Mouse (Mus musculus) mouse trophoblast stem cell (cell line): ENCODE results near the gene Stk38.

Source experiments
- in situ Hi-C, 2 experiments: fragments of 300-500 bp; cut with MseI, MboI; formaldehyde crosslinking; loops; 2 replicates in 1 of 2; 3 replicates in 1 of 2; pipeline ENCODE4 v1.15.1; 2025

Gene Stk38

DNA sequence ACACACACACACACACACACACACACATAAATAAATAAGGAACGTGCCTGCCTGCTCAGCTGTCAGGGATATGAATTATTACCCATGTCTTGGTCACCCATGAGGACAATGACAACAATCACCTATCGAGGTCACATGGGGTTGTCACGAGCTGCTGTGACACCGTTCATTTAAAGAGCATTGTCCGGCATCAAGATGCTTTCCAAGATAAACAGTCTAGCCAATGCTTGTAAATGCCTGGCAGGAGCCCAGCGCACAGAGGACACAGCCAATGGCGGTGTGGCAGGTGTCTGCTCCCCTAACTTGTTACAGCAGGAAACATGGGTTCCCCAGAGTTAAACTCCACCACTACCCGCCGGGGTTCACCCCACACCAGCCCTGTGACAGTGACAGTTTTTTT, 79.8 kb downstream of the Stk38 start:
- in situ Hi-C loops, result no loop called here

GRCm38 (mm10) chr17:28926866-28927635, 80.7 kb downstream of the Stk38 start:
- in situ Hi-C loops, result no loop called here

GRCm38 (mm10) chr17:28926380-28926779, 81.4 kb downstream of the Stk38 start:
- in situ Hi-C loops, result no loop called here

- in situ Hi-C loops, result no loop called here
These were observed 82.7 kb downstream of the Stk38 start for GRCm38 (mm10) chr17:28924957-28925595.

GRCm38 (mm10) chr17:28922096-28922495, 85.7 kb downstream of the Stk38 start:
- in situ Hi-C loops, result no loop called here

- in situ Hi-C loops, result no loop called here
These were observed 86.7 kb downstream of the Stk38 start for GRCm38 (mm10) chr17:28921086-28921485.
